Comparison of ENCODE assay signal across 24 mouse cellular contexts in genomic region chr10:39906799-39907658, GRCm38 (mm10). TPM values are rescaled to one million over a fixed set of nuclear protein-coding genes. Genes with fewer than 3 reads are reported as not detected.
DNase-seq lines count a peak whose midpoint lies in the region; ATAC-seq lines count a peak whose summit lies in the region.
"Had no signal": no experiment of that assay in that cellular context is flagged by ENCODE, and none has a peak within 500 bp of the region (broad histone marks: within the 10 kb centered on the region; RNA-seq: fewer than 3 reads in every experiment).

No protein-coding gene starts in this region.

- H3K4me3 ChIP-seq in intestine, embryonic 16.5 days (ENCODE audit: low read length), result peak overlapping the region; percentile 16; the same call in 1 of the 2 replicates
- H3K4me3 ChIP-seq in kidney, embryonic 15.5 days (replicated peaks), result no peak overlapping the region
- H3K4me3 ChIP-seq in heart, embryonic 11.5 days (ENCODE audit: low read depth, low read length), result no peak overlapping the region
- H3K4me3 ChIP-seq: forebrain, embryonic 12.5 days; hindbrain, embryonic 10.5 days; midbrain, embryonic 15.5 days; myocyte had no signal

- H3K4me2 ChIP-seq in intestine, embryonic 16.5 days (ENCODE audit: low read depth, low read length), result peak overlapping the region; percentile 40
- no peak overlapping the region for H3K4me2 ChIP-seq in kidney, embryonic 15.5 days
- no peak overlapping the region for H3K4me2 ChIP-seq in heart, embryonic 11.5 days
- H3K4me2 ChIP-seq: forebrain, embryonic 12.5 days; liver, embryonic 11.5 days; midbrain, embryonic 15.5 days had no signal

- WGBS in intestine, embryonic 16.5 days, result 52% methylated on average over 10 of the region's 10 CpGs
- 50% methylated on average over 10 of the region's 10 CpGs for WGBS in kidney, embryonic 15.5 days
- WGBS in large intestine, adult 2 months, result 24% methylated on average over 10 of the region's 10 CpGs
- WGBS in heart, embryonic 11.5 days (ENCODE audit: insufficient replicate concordance), result 66% methylated on average over 10 of the region's 10 CpGs

- no peaks in the 10 kb centered on the region for H3K27me3 ChIP-seq in intestine, embryonic 16.5 days (replicated peaks; ENCODE audit: control insufficient read depth, insufficient read depth, low read length)
- no peaks in the 10 kb centered on the region for H3K27me3 ChIP-seq in kidney, embryonic 15.5 days
- H3K27me3 ChIP-seq in heart, embryonic 11.5 days (ENCODE audit: control insufficient read depth, insufficient read depth, low read length), result no peaks in the 10 kb centered on the region
- H3K27me3 ChIP-seq: forebrain, embryonic 12.5 days; midbrain, embryonic 15.5 days had no signal

- peak; percentile 98 for ATAC-seq in intestine, embryonic 16.5 days
- ATAC-seq in kidney, embryonic 15.5 days (replicated peaks; ENCODE audit: low FRiP score), result peak; percentile 75
- ATAC-seq in heart, embryonic 11.5 days (replicated peaks; ENCODE audit: insufficient number of reproducible peaks, low FRiP score, low TSS enrichment), result no peak
- ATAC-seq: hindbrain, postnatal 0 days; midbrain, embryonic 15.5 days had no signal

- no peaks in the 10 kb centered on the region for H3K9me3 ChIP-seq in intestine, embryonic 16.5 days (ENCODE audit: control insufficient read depth, low read length)
- no peaks in the 10 kb centered on the region for H3K9me3 ChIP-seq in kidney, embryonic 15.5 days (replicated peaks)
- H3K9me3 ChIP-seq in heart, embryonic 11.5 days (replicated peaks; ENCODE audit: control insufficient read depth, low read length), result no peaks in the 10 kb centered on the region
- H3K9me3 ChIP-seq: forebrain, embryonic 12.5 days; hindbrain, embryonic 10.5 days; midbrain, embryonic 15.5 days had no signal

- H3K4me1 ChIP-seq in intestine, embryonic 16.5 days (ENCODE audit: control insufficient read depth, insufficient read depth, low read length), result peaks cover 7% of the 10 kb centered on the region
- peaks cover 5% of the 10 kb centered on the region; the same call in 1 of the 2 replicates for H3K4me1 ChIP-seq in kidney, embryonic 15.5 days
- H3K4me1 ChIP-seq in heart, embryonic 11.5 days (ENCODE audit: control insufficient read depth, insufficient read depth, low read length), result no peaks in the 10 kb centered on the region
- H3K4me1 ChIP-seq: forebrain, embryonic 12.5 days; midbrain, embryonic 15.5 days had no signal

- DNase-seq in large intestine, adult 2 months (ENCODE audit: low read depth, low spot score), result peak; percentile 84
- peak; percentile 73 for DNase-seq in yolk sac, embryonic 10.5 days (ENCODE audit: low spot score)
- no peak for DNase-seq in Muller cell, postnatal 12 days (ENCODE audit: inconsistent ontology term)
- no peak for DNase-seq in embryo, embryonic 10 days (ENCODE audit: low spot score)
- DNase-seq: adrenal gland, adult 8-10 months; B cell, adult 2 months; cerebellum, adult 9-10 months; gastrocnemius, postnatal 25 days; lung, adult 2 months; thymus, postnatal 25 days had no signal

- H3K27ac ChIP-seq in intestine, embryonic 16.5 days (ENCODE audit: low read length), result peak overlapping the region; percentile 93
- H3K27ac ChIP-seq in kidney, embryonic 15.5 days, result peak overlapping the region; percentile 59; the same call in 1 of the 2 replicates
- H3K27ac ChIP-seq in heart, embryonic 11.5 days (ENCODE audit: low read depth, low read length), result no peak overlapping the region
- H3K27ac ChIP-seq: forebrain, embryonic 12.5 days; hindbrain, embryonic 10.5 days; hindbrain, postnatal 0 days; midbrain, embryonic 15.5 days had no signal

- no peaks in the 10 kb centered on the region for H3K36me3 ChIP-seq in intestine, embryonic 16.5 days (ENCODE audit: control insufficient read depth, insufficient read depth, low read length)
- no peaks in the 10 kb centered on the region for H3K36me3 ChIP-seq in kidney, embryonic 15.5 days
- no peaks in the 10 kb centered on the region for H3K36me3 ChIP-seq in heart, embryonic 11.5 days (ENCODE audit: control insufficient read depth, insufficient read depth, low read length)
- H3K36me3 ChIP-seq: forebrain, embryonic 12.5 days; hindbrain, embryonic 10.5 days; midbrain, embryonic 15.5 days had no signal

- 0 out of 2 replicates have a peak overlapping the region, but pooled peaks have one; percentile 24 for H3K9ac ChIP-seq in intestine, embryonic 16.5 days (ENCODE audit: low read depth, low read length)
- no peak overlapping the region for H3K9ac ChIP-seq in kidney, embryonic 15.5 days
- no peak overlapping the region for H3K9ac ChIP-seq in heart, embryonic 11.5 days (ENCODE audit: low read depth, low read length)
- H3K9ac ChIP-seq: forebrain, embryonic 12.5 days; midbrain, embryonic 15.5 days had no signal

RNA-seq across cellular contexts. Expression of gene Mfsd4b4, which starts 8.0 kb away (rescaled TPM):
- polyA plus RNA-seq in intestine, embryonic 16.5 days (2015; fragmentation: Nextera tagmentation; extraction: Ambion mirVana), result 2.7 and 2.8 TPM in 2 replicates
- polyA plus RNA-seq in kidney, embryonic 15.5 days (2015; fragmentation: Nextera tagmentation; extraction: Ambion mirVana), result 5.6 and 5.7 TPM in 2 replicates
- 0.99 and 1.5 TPM in 2 replicates for polyA plus RNA-seq in large intestine, adult 2 months (2012; rRNA removed)
- polyA plus RNA-seq in heart, embryonic 11.5 days (2014; fragmentation: Nextera tagmentation; extraction: Ambion mirVana), result 4.3 and 5.5 TPM in 2 replicates

RNA-seq across cellular contexts. Expression of gene Mfsd4b2, which starts 19.7 kb away (rescaled TPM):
- 1.8 TPM in 2 replicates for polyA plus RNA-seq in intestine, embryonic 16.5 days (2015; fragmentation: Nextera tagmentation; extraction: Ambion mirVana)
- not detected in 2 replicates for polyA plus RNA-seq in kidney, embryonic 15.5 days (2015; fragmentation: Nextera tagmentation; extraction: Ambion mirVana)
- 10.7 and 29.8 TPM in 2 replicates for polyA plus RNA-seq in large intestine, adult 2 months (2012; rRNA removed)
- not detected in 2 replicates for polyA plus RNA-seq in heart, embryonic 11.5 days (2014; fragmentation: Nextera tagmentation; extraction: Ambion mirVana)
- polyA plus RNA-seq: embryonic facial prominence, embryonic 11.5 days; forebrain, embryonic 12.5 days; heart, postnatal 0 days; hindbrain, embryonic 10.5 days; hindbrain, postnatal 0 days; limb, embryonic 11.5 days; liver, embryonic 11.5 days; lung, adult 2 months; myocyte; neural tube, embryonic 14.5 days; testis, adult 2 months had no signal

RNA-seq across cellular contexts. Expression of gene Mfsd4b3, which starts 52.9 kb away (rescaled TPM):
- polyA plus RNA-seq in intestine, embryonic 16.5 days (2015; fragmentation: Nextera tagmentation; extraction: Ambion mirVana), result 9.4 and 11.7 TPM in 2 replicates
- 1.5 and 1.9 TPM in 2 replicates for polyA plus RNA-seq in kidney, embryonic 15.5 days (2015; fragmentation: Nextera tagmentation; extraction: Ambion mirVana)
- 11.3 and 20.8 TPM in 2 replicates for polyA plus RNA-seq in large intestine, adult 2 months (2012; rRNA removed)
- polyA plus RNA-seq in heart, embryonic 11.5 days (2014; fragmentation: Nextera tagmentation; extraction: Ambion mirVana), result 0.31 and 0.94 TPM in 2 replicates
- polyA plus RNA-seq: forebrain, embryonic 12.5 days; hindbrain, postnatal 0 days; midbrain, embryonic 15.5 days had no signal

Comparison
In these comparisons a context has a peak if more than half of its experiments do, and no peak if none do; other contexts are left out.
1. DNase-seq: peak in large intestine, adult 2 months (single experiment) and yolk sac, embryonic 10.5 days (single experiment); none in Muller cell, postnatal 12 days (single experiment) and embryo, embryonic 10 days (single experiment).